Mouse (Mus musculus) heart, adult 2 months (tissue): ENCODE results near the gene Tnfrsf12a. TPM values are rescaled to one million over a fixed set of nuclear protein-coding genes. Genes with fewer than 3 reads are reported as not detected.

Experiments used
- DNase-seq, 2 experiments: peaks; one replicate each; pipeline ENCODE4 v3.0.0; 2021
- H3K27ac ChIP-seq: fragments of 200-600 bp; 2 replicates; pipeline ENCODE4 v1.8.1; 2022
- H3K27me3 ChIP-seq: fragments of 200-500 bp; 2 replicates; pipeline ENCODE4 v1.6.1; 2012; ENCODE audit warnings: mild to moderate bottlenecking, low read length, inconsistent platforms, mixed read lengths; ENCODE audit not compliant: control insufficient read depth, insufficient read depth
- H3K36me3 ChIP-seq: fragments of 200-500 bp; 2 replicates; pipeline ENCODE4 v1.6.1; 2012; ENCODE audit warnings: low read length, inconsistent platforms; ENCODE audit not compliant: control insufficient read depth, insufficient read depth
- H3K4me1 ChIP-seq: fragments of 200-500 bp; 2 replicates; pipeline ENCODE4 v1.6.1; 2011; ENCODE audit warnings: low read length; ENCODE audit not compliant: control insufficient read depth, insufficient read depth
- H3K4me3 ChIP-seq: fragments of 200-600 bp; 2 replicates; pipeline ENCODE4 v1.8.1; 2022
- H3K79me2 ChIP-seq: fragments of 200-500 bp; replicated peaks from 2 replicates; pipeline ENCODE4 v1.6.1; 2012; ENCODE audit warnings: mild to moderate bottlenecking, inconsistent platforms, low read length, moderate library complexity, mixed read lengths; ENCODE audit not compliant: control insufficient read depth, insufficient read depth
- H3K9ac ChIP-seq: fragments of 200-500 bp; 2 replicates; pipeline ENCODE4 v1.6.1; 2012; ENCODE audit warnings: low read depth, mild to moderate bottlenecking, control low read depth, inconsistent platforms, low read length, mixed read lengths
- CTCF ChIP-seq: fragments of 200-600 bp; IDR thresholded peaks from 2 replicates; pipeline ENCODE4 v1.8.1; 2022; ENCODE audit warnings: antibody characterized with exemption, mild to moderate bottlenecking, moderate library complexity
- EP300 ChIP-seq: fragments of 200-500 bp; IDR thresholded peaks from 2 replicates; pipeline ENCODE4 v1.6.1; 2011; ENCODE audit warnings: low read depth, low read length, control low read depth; ENCODE audit not compliant: insufficient read depth
- POLR2A ChIP-seq: fragments of 200-500 bp; IDR thresholded peaks from 2 replicates; pipeline ENCODE4 v1.6.1; 2011; ENCODE audit warnings: mild to moderate bottlenecking, low read depth, low read length, control low read depth; ENCODE audit not compliant: insufficient read depth
- WGBS: fragments of 180-500 bp; shearing (Covaris S2); methylation state at CpG from one replicate; pipeline ENCODE4 v1.1.7; 2018; 5-methylcytosine and 5-hydroxymethylcytosine counted together
- intact Hi-C: fragments of 180-260 bp; cut with DNase I; formaldehyde crosslinking; loops from one replicate; pipeline ENCODE4 v1.15.1; 2025
- polyA plus RNA-seq: library from polyadenylated mRNA; depleted of rRNA; stranded (reverse); fragments of >200 nt; gene quantifications from 2 replicates; pipeline ENCODE4 v1.2.3, GENCODE M21; 2012
- total RNA-seq, 2 experiments: library from RNA; stranded (reverse); gene quantifications; 2 replicates each; pipeline ENCODE4 v1.2.3; 2021

Tnfrsf12a gene
- total and polyA plus RNA-seq, 3 experiments = 37.9 to 82.5 (median 80.1) TPM

DNA sequence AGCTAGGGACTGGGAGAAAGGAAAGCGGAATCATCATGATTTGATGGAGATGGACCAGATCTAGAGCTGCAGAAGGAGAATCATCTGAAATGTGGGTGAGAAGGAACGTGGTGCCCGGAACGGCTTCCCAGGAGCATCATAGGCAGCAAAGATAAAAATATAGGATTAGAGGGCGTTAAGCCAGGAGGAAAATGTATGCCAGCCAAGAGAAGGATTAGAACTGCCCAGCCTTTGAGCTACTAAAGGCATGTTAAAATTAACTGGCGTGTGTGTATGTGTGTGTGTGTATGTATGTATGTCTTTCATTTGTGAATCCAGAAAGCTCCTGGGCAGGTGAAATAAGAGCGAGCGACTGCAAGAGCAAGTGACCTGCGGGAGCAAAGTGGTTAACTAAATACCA is 26.0 kb upstream of the Tnfrsf12a start:
- no peak overlapping the region for H3K27ac ChIP-seq
- intact Hi-C loops = loop anchor here (2.0 kb wide), 1 partner anchor 72 kb away; no protein-coding TSS in a partner anchor
- H3K36me3 ChIP-seq = no peaks in the 10 kb centered on the region
- no peak for DNase-seq
- WGBS = 79% methylated on average over 9 of the region's 9 CpGs
- H3K27me3 ChIP-seq = no peaks in the 10 kb centered on the region
- TF ChIP-seq POLR2A (no peak), EP300 (no peak), CTCF (no peak)
- H3K9ac ChIP-seq = no peak overlapping the region
- peaks cover 2% of the 10 kb centered on the region; the same call in 1 of the 2 replicates for H3K4me1 ChIP-seq
- no peaks in the 10 kb centered on the region for H3K79me2 ChIP-seq
- no peak overlapping the region for H3K4me3 ChIP-seq

DNA sequence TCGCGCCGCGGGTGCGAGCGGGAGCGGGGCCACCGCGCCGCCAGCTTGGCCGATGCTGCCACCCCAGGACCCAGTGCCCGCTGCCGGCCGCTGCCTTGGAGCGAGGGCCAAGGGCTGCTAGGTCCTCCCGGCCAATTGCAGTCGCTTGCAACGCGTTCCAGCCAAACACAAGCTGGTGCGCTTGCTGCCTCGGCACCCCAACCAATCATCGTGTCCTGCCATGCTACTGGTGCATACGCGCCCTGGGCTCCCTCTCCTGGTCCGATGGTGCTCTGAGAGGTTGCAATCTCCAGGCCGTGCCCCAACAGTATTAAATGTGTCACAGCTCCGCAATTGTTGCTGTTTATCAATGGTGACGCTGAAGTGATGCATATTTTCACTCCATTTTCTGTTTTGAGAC is 22.8 kb upstream of the Tnfrsf12a start:
- peak overlapping the region; percentile 63 for H3K4me3 ChIP-seq
- intact Hi-C loops = no loop called here
- TF ChIP-seq POLR2A (peak; percentile 41; the same call in 1 of the 2 replicates), EP300 (0 out of 2 replicates have a peak, but pooled peaks have one; percentile 42), CTCF (peak; percentile 91)
- peak; percentile 85 to 92 for DNase-seq
- H3K27me3 ChIP-seq = no peaks in the 10 kb centered on the region
- WGBS = under 1% methylated on average over 28 of the region's 28 CpGs
- H3K4me1 ChIP-seq = peaks cover 2% of the 10 kb centered on the region; the same call in 1 of the 2 replicates
- H3K36me3 ChIP-seq = no peaks in the 10 kb centered on the region
- H3K79me2 ChIP-seq = no peaks in the 10 kb centered on the region
- peak overlapping the region; percentile 76 for H3K9ac ChIP-seq
- peak overlapping the region; percentile 72 for H3K27ac ChIP-seq

DNA sequence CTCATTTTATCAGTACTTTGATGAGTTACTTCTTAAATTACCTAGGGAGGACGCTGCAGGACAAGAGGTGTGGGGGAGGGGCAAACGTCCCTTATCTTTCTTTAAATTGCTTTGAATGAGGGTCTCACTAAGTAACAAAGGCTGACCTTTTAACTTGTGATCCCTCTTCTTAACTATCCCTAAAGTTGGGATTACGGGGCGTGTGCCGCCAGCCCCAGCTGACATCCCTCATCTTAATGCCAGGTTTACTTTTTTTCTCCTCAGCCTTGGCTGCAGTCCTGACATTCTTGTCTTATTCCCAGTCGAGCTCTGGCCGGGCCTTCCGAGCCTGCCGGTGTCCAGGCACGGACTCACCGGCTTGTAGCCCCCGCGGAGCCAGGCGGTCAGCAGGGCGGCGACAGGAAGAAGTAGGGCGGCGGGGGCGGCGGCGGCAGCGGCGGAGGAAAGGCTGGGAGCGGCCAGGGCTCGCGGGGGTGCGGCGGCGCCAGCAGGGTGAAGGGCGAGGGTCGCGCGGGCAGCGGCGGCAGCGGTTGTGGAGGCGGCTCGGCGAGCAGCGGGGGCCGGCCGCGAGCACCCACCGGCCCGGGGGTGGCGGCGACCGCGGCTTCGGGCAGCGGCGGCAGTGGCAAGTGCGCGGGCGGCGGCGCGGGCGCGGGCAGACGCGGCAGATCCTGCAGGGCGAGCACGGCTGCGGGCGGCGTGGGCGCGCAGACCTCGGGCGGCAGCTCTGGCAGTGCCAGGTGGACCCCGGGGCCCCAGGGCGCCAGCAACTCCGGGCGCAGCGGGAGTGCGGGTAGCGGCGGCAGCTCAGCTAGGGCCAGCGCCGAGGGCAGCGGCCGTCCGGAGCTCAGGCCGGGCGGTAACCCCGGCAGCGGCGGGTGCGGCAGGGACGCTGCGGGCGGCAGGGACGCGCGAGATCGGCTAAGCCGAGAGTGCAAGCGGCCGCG is 22.1 kb upstream of the Tnfrsf12a start:
- Histone ChIP-seq H3K4me3 (peak overlapping the region; percentile 63), H3K9ac (peak overlapping the region; percentile 76), H3K79me2 (no peaks in the 10 kb centered on the region), H3K27ac (peak overlapping the region; percentile 72), H3K27me3 (no peaks in the 10 kb centered on the region), H3K4me1 (peaks cover 2% of the 10 kb centered on the region; the same call in 1 of the 2 replicates), H3K36me3 (no peaks in the 10 kb centered on the region)
- intact Hi-C loops = no loop called here
- TF ChIP-seq POLR2A (no peak), CTCF (peak; percentile 37)
- DNase-seq = peak; percentile 75 to 78
- WGBS = 2% methylated on average over 92 of the region's 101 CpGs

DNA sequence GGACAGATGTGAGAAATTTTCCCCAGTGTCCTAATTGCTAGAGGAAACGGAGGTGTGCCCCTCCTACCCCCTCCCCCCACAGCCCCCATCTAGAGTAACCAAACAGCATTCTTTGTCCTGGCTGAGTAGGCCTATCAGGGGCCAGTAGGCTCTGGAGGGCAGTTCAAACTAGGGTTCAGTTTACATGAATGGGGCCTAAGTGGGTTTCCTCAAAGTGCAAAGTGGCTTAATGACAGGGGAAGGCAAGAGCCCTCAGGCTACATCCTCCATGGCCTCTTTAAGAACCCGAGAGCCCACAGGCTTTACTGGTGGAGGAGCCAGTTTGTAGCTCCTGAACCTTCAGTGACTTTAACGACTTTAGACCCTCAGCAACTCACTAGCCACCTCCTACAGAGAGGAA is 18.5 kb upstream of the Tnfrsf12a start:
- no peaks in the 10 kb centered on the region for H3K27me3 ChIP-seq
- WGBS = 67% methylated on average over 3 of the region's 3 CpGs
- TF ChIP-seq EP300 (no peak), CTCF (no peak), POLR2A (no peak)
- intact Hi-C loops = no loop called here
- H3K9ac ChIP-seq = no peak overlapping the region
- H3K4me1 ChIP-seq = peaks cover 2% of the 10 kb centered on the region; the same call in 1 of the 2 replicates
- H3K4me3 ChIP-seq = no peak overlapping the region
- H3K36me3 ChIP-seq = no peaks in the 10 kb centered on the region
- H3K79me2 ChIP-seq = no peaks in the 10 kb centered on the region
- H3K27ac ChIP-seq = no peak overlapping the region
- DNase-seq = no peak

DNA sequence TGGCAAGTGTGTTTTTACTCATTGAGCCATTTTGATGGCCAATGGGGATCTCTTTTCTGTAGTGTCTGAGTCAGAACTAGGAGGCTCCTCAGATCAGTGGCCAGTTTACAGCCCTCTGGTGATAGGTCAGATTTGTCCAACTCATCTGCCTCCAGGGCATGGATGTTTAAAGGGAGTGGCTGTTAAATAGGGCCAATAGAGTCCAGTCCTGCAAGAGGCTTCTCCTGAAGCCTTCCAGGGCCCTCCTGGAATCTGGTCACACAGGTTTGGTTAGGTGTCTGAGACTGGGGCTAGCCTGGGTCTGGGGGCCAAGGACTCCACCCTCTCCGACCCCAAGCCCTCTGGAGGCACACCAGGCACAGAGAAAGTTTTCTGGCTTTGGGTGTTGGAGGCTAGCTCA is 17.2 kb upstream of the Tnfrsf12a start:
- no peak overlapping the region for H3K9ac ChIP-seq
- no peak for TF ChIP-seq CTCF
- TF ChIP-seq EP300 = no peak
- no peak for TF ChIP-seq POLR2A
- 82% methylated on average over 1 of the region's 1 CpGs for WGBS
- no peak overlapping the region for H3K4me3 ChIP-seq
- DNase-seq = no peak
- no peaks in the 10 kb centered on the region for H3K79me2 ChIP-seq
- intact Hi-C loops = no loop called here
- no peaks in the 10 kb centered on the region for H3K27me3 ChIP-seq
- H3K36me3 ChIP-seq = no peaks in the 10 kb centered on the region
- no peaks in the 10 kb centered on the region for H3K4me1 ChIP-seq
- no peak overlapping the region for H3K27ac ChIP-seq
